Mouse (Mus musculus) heart, embryonic 12.5 days (tissue): ENCODE measurements around the gene Erp29. TPM values are rescaled to one million over a fixed set of nuclear protein-coding genes. Genes with fewer than 3 reads are reported as not detected.

Experiments used
- ATAC-seq: fragments of 200-750 bp; cut with Nextera tagmentation; 2 replicates; pipeline ENCODE4 v1.8.0; 2017; ENCODE audit warnings: moderate TSS enrichment, moderate library complexity; ENCODE audit not compliant: insufficient number of reproducible peaks, low FRiP score
- H3K27ac ChIP-seq: fragments of 300-500 bp; sonication (generic); 2 replicates; pipeline ENCODE4 v1.5.1; 2016; ENCODE audit warnings: mild to moderate bottlenecking, moderate library complexity; ENCODE audit not compliant: poor library complexity, severe bottlenecking
- H3K27me3 ChIP-seq: fragments of 300-500 bp; sonication (generic); replicated peaks from 2 replicates; pipeline ENCODE4 v1.6.1; 2016; ENCODE audit warnings: mild to moderate bottlenecking, moderate library complexity
- H3K36me3 ChIP-seq: fragments of 300-500 bp; sonication (generic); 2 replicates; pipeline ENCODE4 v1.6.1; 2016; ENCODE audit warnings: mild to moderate bottlenecking, moderate library complexity
- H3K4me1 ChIP-seq: fragments of 300-500 bp; sonication (generic); replicated peaks from 2 replicates; pipeline ENCODE4 v1.6.1; 2016; ENCODE audit warnings: mild to moderate bottlenecking
- H3K4me2 ChIP-seq: fragments of 300-500 bp; sonication (generic); 2 replicates; pipeline ENCODE4 v1.6.1; 2016; ENCODE audit warnings: mild to moderate bottlenecking, moderate library complexity
- H3K4me3 ChIP-seq: fragments of 300-500 bp; sonication (generic); 2 replicates; pipeline ENCODE4 v1.5.1; 2016; ENCODE audit warnings: mild to moderate bottlenecking
- H3K9ac ChIP-seq: fragments of 300-500 bp; sonication (generic); 2 replicates; pipeline ENCODE4 v1.6.1; 2016; ENCODE audit warnings: mild to moderate bottlenecking, moderate library complexity
- H3K9me3 ChIP-seq: fragments of 300-500 bp; sonication (generic); replicated peaks from 2 replicates; pipeline ENCODE4 v1.6.1; 2016; ENCODE audit warnings: mild to moderate bottlenecking, moderate library complexity
- WGBS: fragments of 180-500 bp; shearing (Covaris S2); methylation state at CpG from one replicate; pipeline ENCODE4 v1.1.7; 2016; 5-methylcytosine and 5-hydroxymethylcytosine counted together
- polyA plus RNA-seq: library from polyadenylated mRNA; unstranded; fragments of >200 nt; fragmentation: Nextera tagmentation; extraction: Ambion mirVana; gene quantifications from 2 replicates; pipeline ENCODE4 v1.2.1, GENCODE M21; 2016

Gene Erp29
- polyA plus RNA-seq, 1 experiment from 2014 or later, result 152 TPM

- Histone ChIP-seq H3K4me2 (no peak overlapping the region), H3K4me1 (peaks cover 24% of the 10 kb centered on the region), H3K9me3 (no peaks in the 10 kb centered on the region), H3K36me3 (peaks cover 13% of the 10 kb centered on the region), H3K27ac (no peak overlapping the region), H3K27me3 (no peaks in the 10 kb centered on the region), H3K4me3 (no peak overlapping the region), H3K9ac (no peak overlapping the region)
- whole genome bisulfite sequencing, result 49% methylated on average over 4 of the region's 4 CpGs
- ATAC-seq, result no peak
These were observed 65.2 kb downstream of the Erp29 start for GRCm38 (mm10) chr5:121387126-121387525.

GRCm38 (mm10) chr5:121386120-121386909 is 66.0 kb downstream of the Erp29 start:
- H3K4me3 ChIP-seq, result peak overlapping the region; percentile 84
- no peak for ATAC-seq
- peak overlapping the region; percentile 79 for H3K4me2 ChIP-seq
- peaks cover 20% of the 10 kb centered on the region for H3K36me3 ChIP-seq
- no peak overlapping the region for H3K27ac ChIP-seq
- peaks cover 24% of the 10 kb centered on the region for H3K4me1 ChIP-seq
- H3K27me3 ChIP-seq, result no peaks in the 10 kb centered on the region
- H3K9ac ChIP-seq, result peak overlapping the region; percentile 46; the same call in 1 of the 2 replicates
- WGBS, result 33% methylated on average over 22 of the region's 22 CpGs
- no peaks in the 10 kb centered on the region for H3K9me3 ChIP-seq

- ATAC-seq, result peak; percentile 95
- H3K36me3 ChIP-seq, result peaks cover 27% of the 10 kb centered on the region
- 1% methylated on average over 37 of the region's 45 CpGs for WGBS
- H3K4me3 ChIP-seq, result peak within 1 kb of the TSS; percentile 84
- peak within 1 kb of the TSS; percentile 90 for H3K9ac ChIP-seq
- no peaks in the 10 kb centered on the region for H3K27me3 ChIP-seq
- H3K4me2 ChIP-seq, result peak within 1 kb of the TSS; percentile 79
- peaks cover 24% of the 10 kb centered on the region for H3K4me1 ChIP-seq
- peaks cover 4% of the 10 kb centered on the region for H3K9me3 ChIP-seq
- H3K27ac ChIP-seq, result peak within 1 kb of the TSS; percentile 92
These were observed 66.7 kb downstream of the Erp29 start, which contains the start of gene Trafd1 for GRCm38 (mm10) chr5:121385461-121386119. Gene Trafd1 (minus strand): TSS chr5:121385632.

- H3K9ac ChIP-seq, result peak overlapping the region; percentile 90
- WGBS, result 2% methylated on average over 47 of the region's 47 CpGs
- peak overlapping the region; percentile 79 for H3K4me2 ChIP-seq
- no peaks in the 10 kb centered on the region for H3K27me3 ChIP-seq
- H3K36me3 ChIP-seq, result peaks cover 33% of the 10 kb centered on the region
- H3K4me1 ChIP-seq, result peaks cover 24% of the 10 kb centered on the region
- ATAC-seq, result peak; percentile 74
- H3K9me3 ChIP-seq, result peaks cover 4% of the 10 kb centered on the region
- H3K4me3 ChIP-seq, result peak overlapping the region; percentile 84
- H3K27ac ChIP-seq, result peak overlapping the region; percentile 92
These were observed 67.4 kb downstream of the Erp29 start for GRCm38 (mm10) chr5:121384757-121385460.

GRCm38 (mm10) chr5:121383857-121384756 is 68.2 kb downstream of the Erp29 start:
- Histone ChIP-seq H3K4me2 (peak overlapping the region; percentile 79), H3K36me3 (peaks cover 41% of the 10 kb centered on the region), H3K9ac (peak overlapping the region; percentile 90), H3K27ac (peak overlapping the region; percentile 92), H3K4me3 (peak overlapping the region; percentile 84), H3K4me1 (peaks cover 24% of the 10 kb centered on the region), H3K9me3 (peaks cover 4% of the 10 kb centered on the region), H3K27me3 (no peaks in the 10 kb centered on the region)
- no peak for ATAC-seq
- WGBS, result 55% methylated on average over 10 of the region's 10 CpGs

GRCm38 (mm10) chr5:121380692-121381091 is 71.6 kb downstream of the Erp29 start:
- H3K27ac ChIP-seq, result no peak overlapping the region
- no peak overlapping the region for H3K9ac ChIP-seq
- H3K36me3 ChIP-seq, result peaks cover 71% of the 10 kb centered on the region
- peaks cover 9% of the 10 kb centered on the region for H3K4me1 ChIP-seq
- H3K4me3 ChIP-seq, result no peak overlapping the region
- H3K4me2 ChIP-seq, result no peak overlapping the region
- ATAC-seq, result no peak
- 92% methylated on average over 2 of the region's 2 CpGs for WGBS
- H3K9me3 ChIP-seq, result peaks cover 4% of the 10 kb centered on the region
- no peaks in the 10 kb centered on the region for H3K27me3 ChIP-seq

GRCm38 (mm10) chr5:121378678-121379256 is 73.5 kb downstream of the Erp29 start:
- H3K4me1 ChIP-seq, result peaks cover 3% of the 10 kb centered on the region; the same call in 1 of the 2 replicates
- H3K4me3 ChIP-seq, result no peak overlapping the region
- H3K9me3 ChIP-seq, result peaks cover 4% of the 10 kb centered on the region
- no peaks in the 10 kb centered on the region for H3K27me3 ChIP-seq
- H3K27ac ChIP-seq, result no peak overlapping the region
- no peak overlapping the region for H3K9ac ChIP-seq
- H3K36me3 ChIP-seq, result peaks cover 88% of the 10 kb centered on the region
- no peak for ATAC-seq
- no peak overlapping the region for H3K4me2 ChIP-seq
- WGBS, result 88% methylated on average over 13 of the region's 13 CpGs

Other genes starting within 250 kb of the Erp29 start
- gene Rpl6, start 248.0 kb downstream of the Erp29 start, polyA plus RNA-seq, result 377 and 402 TPM in 2 replicates
- 5.1 and 6.8 TPM in 2 replicates for gene Hectd4, start 232.3 kb downstream of the Erp29 start, polyA plus RNA-seq
- 82.6 and 83.4 TPM in 2 replicates for gene Trafd1, start 66.9 kb downstream of the Erp29 start, polyA plus RNA-seq
- 37.5 and 39.1 TPM in 2 replicates for gene Naa25, start 54.6 kb downstream of the Erp29 start, polyA plus RNA-seq
- 4.5 and 4.7 TPM in 2 replicates for gene Tmem116, start 613 bp downstream of the Erp29 start, polyA plus RNA-seq
- gene Adam1b, start 50.9 kb upstream of the Erp29 start, polyA plus RNA-seq, result 0.08 and 0.32 TPM in 2 replicates
- 0.59 and 1.5 TPM in 2 replicates for gene Adam1a, start 93.0 kb upstream of the Erp29 start, polyA plus RNA-seq
- not detected in 2 replicates for gene Gm42878, start 93.0 kb upstream of the Erp29 start, polyA plus RNA-seq
- gene Mapkapk5, start 93.4 kb upstream of the Erp29 start, polyA plus RNA-seq, result 38.8 and 40.0 TPM in 2 replicates
- gene Aldh2, start 141.3 kb upstream of the Erp29 start, polyA plus RNA-seq, result 64.0 and 72.0 TPM in 2 replicates
- 5.8 and 6.1 TPM in 2 replicates for gene Acad12, start 166.4 kb upstream of the Erp29 start, polyA plus RNA-seq
- gene Acad10, start 208.0 kb upstream of the Erp29 start, polyA plus RNA-seq, result 1.4 and 1.5 TPM in 2 replicates
- 32.8 and 34.8 TPM in 2 replicates for gene Brap, start 208.1 kb upstream of the Erp29 start, polyA plus RNA-seq